Mouse (Mus musculus) forebrain, embryonic 12.5 days (tissue): ENCODE results near the gene Impdh2. TPM values are rescaled to one million over a fixed set of nuclear protein-coding genes. Genes with fewer than 3 reads are reported as not detected.
"Not testable (repeated sequence)": the region's sequence is repeated elsewhere in the genome, so short reads cannot be mapped to it uniquely, and the experiment has no call there.

ENCODE experiments used
- ATAC-seq: fragments of 200-750 bp; cut with Nextera tagmentation; 2 replicates; pipeline ENCODE4 v1.8.0; 2017; ENCODE audit warnings: moderate TSS enrichment; ENCODE audit not compliant: low FRiP score
- H3K27ac ChIP-seq: fragments of 300-500 bp; sonication (generic); 2 replicates; pipeline ENCODE4 v1.5.1; 2016; ENCODE audit warnings: mild to moderate bottlenecking
- H3K27me3 ChIP-seq: fragments of 300-500 bp; sonication (generic); 2 replicates; pipeline ENCODE4 v1.6.1; 2016; ENCODE audit warnings: mild to moderate bottlenecking
- H3K36me3 ChIP-seq: fragments of 300-500 bp; sonication (generic); replicated peaks from 2 replicates; pipeline ENCODE4 v1.6.1; 2016; ENCODE audit warnings: mild to moderate bottlenecking
- H3K4me1 ChIP-seq: fragments of 300-500 bp; sonication (generic); 2 replicates; pipeline ENCODE4 v1.6.1; 2016
- H3K4me2 ChIP-seq: fragments of 300-500 bp; sonication (generic); 2 replicates; pipeline ENCODE4 v1.6.1; 2016; ENCODE audit warnings: mild to moderate bottlenecking, moderate library complexity
- H3K4me3 ChIP-seq: fragments of 300-500 bp; sonication (generic); replicated peaks from 2 replicates; pipeline ENCODE4 v1.5.1; 2016; ENCODE audit warnings: mild to moderate bottlenecking
- H3K9ac ChIP-seq: fragments of 300-500 bp; sonication (generic); 2 replicates; pipeline ENCODE4 v1.6.1; 2016; ENCODE audit warnings: mild to moderate bottlenecking
- H3K9me3 ChIP-seq: fragments of 300-500 bp; sonication (generic); 2 replicates; pipeline ENCODE4 v1.6.1; 2016
- WGBS: fragments of 180-500 bp; shearing (Covaris S2); methylation state at CpG from one replicate; pipeline ENCODE4 v1.1.7; 2016; 5-methylcytosine and 5-hydroxymethylcytosine counted together
- microRNA counts: library from miRNA; unstranded; fragments of <30 nt; microRNA quantifications from one replicate; lab custom pipeline; 2017
- microRNA-seq: library from miRNA; unstranded; fragments of <30 nt; microRNA quantifications from one replicate; pipeline ENCODE4, GENCODE M21; 2017
- polyA plus RNA-seq: library from polyadenylated mRNA; unstranded; fragments of >200 nt; fragmentation: Nextera tagmentation; extraction: Ambion mirVana; gene quantifications from 2 replicates; pipeline ENCODE4 v1.2.1, GENCODE M21; 2016

Gene Impdh2
- polyA plus RNA-seq, 1 experiment from 2014 or later = 159 TPM

- Histone ChIP-seq H3K4me2 (no peak overlapping the region), H3K36me3 (no peaks in the 10 kb centered on the region; the same call in 1 of the 2 replicates), H3K27ac (no peak overlapping the region), H3K9me3 (no peaks in the 10 kb centered on the region), H3K27me3 (no peaks in the 10 kb centered on the region), H3K9ac (no peak overlapping the region), H3K4me3 (no peak overlapping the region), H3K4me1 (peaks cover 41% of the 10 kb centered on the region)
- no peak for ATAC-seq
- WGBS = 87% methylated on average over 4 of the region's 4 CpGs
Measured at GRCm38 (mm10) chr9:108591462-108591861, 31.4 kb downstream of the Impdh2 start.

- no peaks in the 10 kb centered on the region for H3K27me3 ChIP-seq
- H3K9ac ChIP-seq = no peak overlapping the region
- WGBS = 87% methylated on average over 3 of the region's 3 CpGs
- no peaks in the 10 kb centered on the region; the same call in 1 of the 2 replicates for H3K36me3 ChIP-seq
- no peak for ATAC-seq
- peaks cover 26% of the 10 kb centered on the region for H3K4me1 ChIP-seq
- no peak overlapping the region for H3K27ac ChIP-seq
- H3K9me3 ChIP-seq = no peaks in the 10 kb centered on the region
- no peak overlapping the region for H3K4me2 ChIP-seq
- H3K4me3 ChIP-seq = no peak overlapping the region
Measured at GRCm38 (mm10) chr9:108594354-108594753, 34.3 kb downstream of the Impdh2 start.

DNA sequence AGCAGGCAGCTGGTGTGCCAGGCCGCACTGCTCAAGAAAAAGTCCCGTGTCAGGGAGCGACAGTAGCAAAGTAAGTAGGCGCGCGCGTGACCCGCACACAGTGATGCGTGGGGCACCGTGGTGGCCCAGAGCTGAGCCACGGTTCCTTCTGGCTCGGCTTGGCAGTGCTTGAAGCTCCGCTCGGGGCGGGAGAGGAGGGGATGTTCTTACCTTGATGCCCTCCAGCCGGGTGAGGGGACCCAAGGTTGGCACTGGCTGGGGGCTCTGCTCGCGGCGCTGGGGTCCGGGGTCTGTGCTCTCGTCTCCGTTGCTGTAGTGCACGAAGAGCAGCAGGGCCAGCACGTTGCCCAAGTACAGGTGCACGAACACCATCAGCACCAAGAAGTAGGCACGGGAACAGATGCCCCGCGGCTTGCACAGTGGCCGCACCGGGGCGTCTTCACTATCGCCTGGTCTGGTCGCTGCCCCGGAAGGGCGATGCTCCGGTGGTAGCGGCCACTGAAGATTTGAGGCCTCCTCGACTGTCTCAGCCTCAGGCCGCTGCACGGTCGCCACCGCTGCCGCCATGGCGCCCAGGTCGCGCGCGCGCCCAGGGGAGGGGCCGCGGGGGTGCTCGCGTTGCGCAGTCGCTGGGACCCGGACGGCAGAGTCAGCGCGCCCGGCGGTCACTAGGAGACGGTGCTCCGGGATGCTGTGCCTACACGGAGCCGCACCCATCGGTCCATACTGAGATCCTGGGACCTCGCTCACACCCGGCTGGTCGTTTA is 37.1 kb downstream of the Impdh2 start, which contains the start of gene P4htm:
P4htm (minus strand) TSS at position 670 of the 767 bp plus-strand sequence.
- peaks cover 20% of the 10 kb centered on the region for H3K4me1 ChIP-seq
- peak within 1 kb of the TSS; percentile 92 for H3K4me2 ChIP-seq
- no peaks in the 10 kb centered on the region for H3K9me3 ChIP-seq
- ATAC-seq = peak; percentile 85
- H3K4me3 ChIP-seq = peak within 1 kb of the TSS; percentile 76
- H3K27me3 ChIP-seq = no peaks in the 10 kb centered on the region
- H3K27ac ChIP-seq = peak within 1 kb of the TSS; percentile 70
- peak within 1 kb of the TSS; percentile 69 for H3K9ac ChIP-seq
- no peaks in the 10 kb centered on the region; the same call in 1 of the 2 replicates for H3K36me3 ChIP-seq
- WGBS = under 1% methylated on average over 69 of the region's 69 CpGs

DNA sequence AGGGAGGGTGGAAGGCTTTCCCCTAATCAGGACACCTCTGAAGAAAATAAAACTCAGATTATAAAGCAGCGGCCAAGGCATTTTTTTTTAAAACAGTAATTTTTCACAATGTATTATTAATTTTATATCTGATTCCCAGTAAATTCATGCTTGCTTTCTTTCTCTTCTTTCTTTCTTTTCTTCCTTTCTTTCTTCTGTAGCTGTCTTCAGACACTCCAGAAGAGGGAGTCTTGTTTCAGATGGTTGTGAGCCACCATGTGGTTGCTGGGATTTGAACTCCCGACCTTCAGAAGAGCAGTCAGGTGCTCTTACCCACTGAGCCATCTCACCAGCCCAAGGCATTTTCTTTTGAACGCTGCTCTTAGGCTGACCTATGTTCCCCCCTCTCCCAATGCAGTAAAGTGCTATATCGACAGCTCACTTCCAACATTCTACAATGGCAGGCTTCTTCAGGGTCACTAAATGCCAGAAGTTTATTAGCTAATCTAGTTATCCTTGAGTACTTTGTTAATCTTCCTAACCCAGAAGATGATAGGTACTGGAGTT is 39.0 kb downstream of the Impdh2 start:
- Histone ChIP-seq H3K9me3 (no peaks in the 10 kb centered on the region), H3K9ac (no peak overlapping the region), H3K4me2 (no peak overlapping the region), H3K27me3 (no peaks in the 10 kb centered on the region), H3K36me3 (peaks cover 13% of the 10 kb centered on the region), H3K4me3 (no peak overlapping the region), H3K27ac (no peak overlapping the region), H3K4me1 (peaks cover 20% of the 10 kb centered on the region)
- no peak for ATAC-seq
- 85% methylated on average over 4 of the region's 4 CpGs for WGBS

DNA sequence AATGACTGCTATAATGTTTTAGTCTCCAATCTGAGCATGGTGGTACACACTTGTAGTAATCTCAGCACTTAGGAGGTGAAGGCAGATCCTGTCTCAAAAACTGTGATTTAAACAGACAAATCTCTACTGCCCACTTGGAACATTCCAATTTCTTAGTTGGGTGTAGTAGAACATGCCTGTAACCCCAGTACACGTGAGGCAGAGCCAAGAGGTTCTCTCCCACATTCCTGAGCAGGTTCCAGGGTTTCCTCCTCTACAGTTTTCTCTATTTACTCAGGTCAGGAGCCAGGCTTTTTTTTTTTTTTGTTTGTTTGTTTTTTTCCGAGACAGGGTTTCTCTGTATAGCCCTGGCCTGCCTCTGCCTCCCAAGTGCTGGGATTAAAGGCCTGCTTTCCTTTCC is 39.9 kb downstream of the Impdh2 start:
- Histone ChIP-seq H3K4me3 (no peak overlapping the region), H3K27ac (no peak overlapping the region), H3K9ac (no peak overlapping the region), H3K9me3 (no peaks in the 10 kb centered on the region), H3K36me3 (peaks cover 21% of the 10 kb centered on the region), H3K4me2 (no peak overlapping the region), H3K27me3 (no peaks in the 10 kb centered on the region), H3K4me1 (peaks cover 20% of the 10 kb centered on the region)
- no peak for ATAC-seq
- WGBS = 69% methylated on average over 2 of the region's 2 CpGs

DNA sequence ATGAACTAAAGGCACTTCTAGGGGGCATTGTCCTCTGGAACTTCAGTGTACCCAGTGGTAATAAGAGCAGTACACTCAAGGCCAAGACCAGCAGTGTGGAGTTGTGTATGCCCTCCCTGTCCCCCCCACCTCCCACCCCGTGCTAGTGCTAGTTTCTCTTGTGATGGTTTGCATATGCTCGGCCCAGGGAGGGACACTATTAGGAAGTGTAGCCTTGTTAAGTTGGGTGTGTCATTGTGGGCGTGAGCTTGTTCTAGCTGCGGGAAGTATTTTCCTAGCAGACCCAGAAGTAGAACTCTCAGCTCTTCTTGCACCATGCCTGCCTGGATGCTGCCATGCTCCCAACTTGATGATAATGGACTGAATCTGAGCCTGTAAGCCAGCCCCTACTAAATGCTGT is 41.9 kb downstream of the Impdh2 start:
- ATAC-seq = no peak
- Histone ChIP-seq H3K9ac (no peak overlapping the region), H3K27me3 (no peaks in the 10 kb centered on the region), H3K9me3 (no peaks in the 10 kb centered on the region), H3K4me2 (no peak overlapping the region), H3K36me3 (peaks cover 38% of the 10 kb centered on the region), H3K4me1 (peaks cover 9% of the 10 kb centered on the region), H3K4me3 (no peak overlapping the region), H3K27ac (no peak overlapping the region)
- 88% methylated on average over 4 of the region's 4 CpGs for WGBS

GRCm38 (mm10) chr9:108607929-108608328 is 47.8 kb downstream of the Impdh2 start:
- not testable (repeated sequence) for ATAC-seq, H3K4me1 ChIP-seq, H3K9me3 ChIP-seq, H3K4me2 ChIP-seq, H3K4me3 ChIP-seq, H3K27ac ChIP-seq, H3K9ac ChIP-seq, H3K27me3 ChIP-seq
- peaks cover 93% of the 10 kb centered on the region for H3K36me3 ChIP-seq
- WGBS = 94% methylated on average over 5 of the region's 5 CpGs

DNA sequence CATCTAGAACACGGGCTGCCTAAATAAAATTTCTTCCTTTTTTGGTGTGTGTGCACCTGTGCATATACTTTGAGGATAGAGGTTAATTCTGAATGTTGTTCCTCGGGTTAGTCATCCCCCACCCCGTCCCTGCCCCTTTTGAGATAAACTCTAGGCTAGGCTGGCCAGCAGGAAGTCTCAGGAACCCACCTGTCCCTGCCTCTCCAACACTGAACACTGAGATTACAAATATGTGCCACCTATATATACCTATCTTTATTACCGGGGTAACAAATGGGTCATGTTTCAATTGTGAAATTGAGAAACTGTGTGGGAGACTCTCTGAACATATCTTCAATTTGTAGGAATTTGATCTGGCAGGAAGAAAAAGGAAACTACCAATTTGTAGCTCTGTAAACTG is 48.8 kb downstream of the Impdh2 start:
- H3K4me1 ChIP-seq = no peaks in the 10 kb centered on the region
- H3K9ac ChIP-seq = no peak overlapping the region
- 91% methylated on average over 4 of the region's 4 CpGs for WGBS
- H3K36me3 ChIP-seq = peaks cover 91% of the 10 kb centered on the region
- ATAC-seq = no peak
- no peak overlapping the region for H3K4me3 ChIP-seq
- no peak overlapping the region for H3K27ac ChIP-seq
- no peaks in the 10 kb centered on the region for H3K27me3 ChIP-seq
- no peaks in the 10 kb centered on the region for H3K9me3 ChIP-seq
- no peak overlapping the region for H3K4me2 ChIP-seq

- H3K9ac ChIP-seq = no peak overlapping the region
- H3K27ac ChIP-seq = no peak overlapping the region
- WGBS = 98% methylated on average over 10 of the region's 10 CpGs
- no peak overlapping the region for H3K4me2 ChIP-seq
- H3K36me3 ChIP-seq = peaks cover 86% of the 10 kb centered on the region
- H3K9me3 ChIP-seq = no peaks in the 10 kb centered on the region
- no peak overlapping the region for H3K4me3 ChIP-seq
- no peaks in the 10 kb centered on the region for H3K27me3 ChIP-seq
- no peaks in the 10 kb centered on the region for H3K4me1 ChIP-seq
- ATAC-seq = no peak
Measured at GRCm38 (mm10) chr9:108611488-108611887, 51.4 kb downstream of the Impdh2 start.

MicroRNAs within 50 kb of the gene (microRNA counts, 519-probe panel; counts per million panel counts)
- microRNA mmu-miR-191 (lab: Ali Mortazavi, UCI) (5,190 counts per million, percentile 70 among the panel's probes with 10 or more counts), microRNA mmu-miR-425 (lab: Ali Mortazavi, UCI) (4,520 counts per million, percentile 56 among the panel's probes with 10 or more counts)

Small RNAs within 50 kb of the gene (microRNA-seq; reads per million reads assigned to microRNA genes)
- not detected for gene Gm24083
- gene Mir191 = not detected
- gene Mir425 = 2,837 reads per million, percentile 85 among the genes with 10 or more reads in this experiment

Other genes with a start within 250 kb of the Impdh2 start
- gene Gpx1, start 221.4 kb upstream of the Impdh2 start, polyA plus RNA-seq = 574 and 659 TPM in 2 replicates
- gene Usp4, start 212.4 kb upstream of the Impdh2 start, polyA plus RNA-seq = 137 and 144 TPM in 2 replicates
- 1.8 and 1.9 TPM in 2 replicates for gene 1700102P08Rik, start 167.5 kb upstream of the Impdh2 start, polyA plus RNA-seq
- gene Ccdc36, start 131.8 kb upstream of the Impdh2 start, polyA plus RNA-seq = 1.1 and 1.4 TPM in 2 replicates
- gene BC048562, start 123.8 kb upstream of the Impdh2 start, polyA plus RNA-seq = not detected in 2 replicates
- gene Ccdc71, start 99.8 kb upstream of the Impdh2 start, polyA plus RNA-seq = 44.1 and 49.0 TPM in 2 replicates
- gene Klhdc8b, start 98.7 kb upstream of the Impdh2 start, polyA plus RNA-seq = 67.6 and 70.0 TPM in 2 replicates
- gene Lamb2, start 80.5 kb upstream of the Impdh2 start, polyA plus RNA-seq = 37.9 and 39.5 TPM in 2 replicates
- gene Usp19, start 69.7 kb upstream of the Impdh2 start, polyA plus RNA-seq = 101 and 103 TPM in 2 replicates
- 85.7 and 91.4 TPM in 2 replicates for gene Qars, start 52.6 kb upstream of the Impdh2 start, polyA plus RNA-seq
- gene Qrich1, start 43.5 kb upstream of the Impdh2 start, polyA plus RNA-seq = 170 and 171 TPM in 2 replicates
- 54.5 and 58.3 TPM in 2 replicates for gene Ndufaf3, start 7.1 kb downstream of the Impdh2 start, polyA plus RNA-seq
- 225 and 235 TPM in 2 replicates for gene Dalrd3, start 9.6 kb downstream of the Impdh2 start, polyA plus RNA-seq
- gene Wdr6, start 18.5 kb downstream of the Impdh2 start, polyA plus RNA-seq = 254 and 285 TPM in 2 replicates
- 16.2 and 18.4 TPM in 2 replicates for gene P4htm, start 37.4 kb downstream of the Impdh2 start, polyA plus RNA-seq
- 56.4 and 57.9 TPM in 2 replicates for gene Arih2, start 89.1 kb downstream of the Impdh2 start, polyA plus RNA-seq
- 35.4 and 37.0 TPM in 2 replicates for gene Slc25a20, start 101.8 kb downstream of the Impdh2 start, polyA plus RNA-seq
- gene Prkar2a, start 129.0 kb downstream of the Impdh2 start, polyA plus RNA-seq = 55.8 and 56.9 TPM in 2 replicates
- gene Ip6k2, start 223.5 kb downstream of the Impdh2 start, polyA plus RNA-seq = 124 and 140 TPM in 2 replicates
- gene Nckipsd, start 248.1 kb downstream of the Impdh2 start, polyA plus RNA-seq = 14.3 and 17.3 TPM in 2 replicates